Mouse (Mus musculus) central nervous system, embryonic 14 days (tissue): ENCODE measurements around the gene Mief1. TPM values are rescaled to one million over a fixed set of nuclear protein-coding genes. Genes with fewer than 3 reads are reported as not detected.

Experiments
- polyA plus RNA-seq: library from polyadenylated mRNA; depleted of rRNA; stranded (reverse); fragments of >200 nt; gene quantifications from 2 replicates; pipeline ENCODE4 v1.2.3, GENCODE M21; 2012; rRNA removed

Gene Mief1
- polyA plus RNA-seq, result 15.4 and 15.8 TPM in 2 replicates

DNA sequence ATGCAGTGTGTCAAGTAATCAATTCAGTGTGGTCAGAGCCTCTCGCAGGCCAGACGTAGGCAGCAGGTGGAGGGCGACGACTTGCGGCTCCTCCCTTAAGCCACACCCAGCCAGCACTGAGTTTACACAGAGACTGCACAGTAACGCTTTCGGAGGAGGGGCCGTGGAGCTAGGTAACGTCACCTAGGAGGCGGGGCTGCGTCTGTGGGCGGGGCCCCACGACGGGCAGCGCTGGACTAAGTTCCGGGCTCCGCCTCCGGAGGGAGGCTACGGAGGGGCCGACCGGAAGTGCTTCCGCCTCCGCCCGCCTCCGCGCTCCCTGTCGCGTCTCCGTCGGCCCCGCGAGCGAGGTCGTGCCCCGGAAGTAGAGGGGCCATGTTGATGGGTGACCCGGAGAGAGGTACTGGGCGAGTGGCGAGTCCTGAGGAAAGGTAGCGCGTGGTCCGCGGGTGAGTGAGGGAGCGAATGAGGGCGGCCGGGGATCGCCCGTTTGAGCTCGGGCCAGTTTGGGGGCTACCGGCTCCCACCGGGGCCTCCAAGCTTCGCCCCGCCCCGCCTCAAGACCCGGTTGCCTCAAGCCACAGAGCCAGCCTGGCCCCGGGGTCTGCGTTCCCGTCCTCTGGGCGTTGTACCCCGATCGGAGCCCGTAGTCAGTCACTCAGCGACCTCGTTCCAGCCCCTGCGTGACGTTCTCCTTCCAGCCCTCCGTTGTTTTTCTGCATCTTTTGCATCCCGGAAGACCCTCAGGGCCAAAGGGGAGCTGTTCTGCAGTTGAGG lies at the start of gene Mief1:
Mief1 (plus strand) TSS at position 286 of the 777 bp plus-strand sequence.

DNA sequence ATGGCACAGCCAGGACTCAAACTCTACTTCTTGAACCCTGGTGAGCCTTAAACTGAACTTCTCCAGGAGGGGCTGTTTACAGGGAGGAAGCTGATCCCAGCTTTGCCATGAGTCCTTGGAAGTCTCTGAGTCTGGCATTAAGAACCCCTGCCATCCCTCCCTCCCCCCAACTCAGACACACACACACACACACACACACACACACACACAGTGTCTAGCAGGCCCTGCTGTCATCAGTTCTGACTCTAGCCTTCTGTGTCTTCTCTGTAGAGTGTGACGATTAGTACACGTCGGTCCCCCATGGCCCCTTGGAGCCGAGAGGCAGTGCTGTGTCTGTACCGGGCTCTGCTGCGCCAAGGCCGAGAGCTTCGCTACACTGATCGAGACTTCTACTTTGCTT lies 1.7 kb downstream of the Mief1 start, which contains the start of gene AC140267.1:
AC140267.1 (plus strand) TSS at position 301 of the 400 bp plus-strand sequence.

DNA sequence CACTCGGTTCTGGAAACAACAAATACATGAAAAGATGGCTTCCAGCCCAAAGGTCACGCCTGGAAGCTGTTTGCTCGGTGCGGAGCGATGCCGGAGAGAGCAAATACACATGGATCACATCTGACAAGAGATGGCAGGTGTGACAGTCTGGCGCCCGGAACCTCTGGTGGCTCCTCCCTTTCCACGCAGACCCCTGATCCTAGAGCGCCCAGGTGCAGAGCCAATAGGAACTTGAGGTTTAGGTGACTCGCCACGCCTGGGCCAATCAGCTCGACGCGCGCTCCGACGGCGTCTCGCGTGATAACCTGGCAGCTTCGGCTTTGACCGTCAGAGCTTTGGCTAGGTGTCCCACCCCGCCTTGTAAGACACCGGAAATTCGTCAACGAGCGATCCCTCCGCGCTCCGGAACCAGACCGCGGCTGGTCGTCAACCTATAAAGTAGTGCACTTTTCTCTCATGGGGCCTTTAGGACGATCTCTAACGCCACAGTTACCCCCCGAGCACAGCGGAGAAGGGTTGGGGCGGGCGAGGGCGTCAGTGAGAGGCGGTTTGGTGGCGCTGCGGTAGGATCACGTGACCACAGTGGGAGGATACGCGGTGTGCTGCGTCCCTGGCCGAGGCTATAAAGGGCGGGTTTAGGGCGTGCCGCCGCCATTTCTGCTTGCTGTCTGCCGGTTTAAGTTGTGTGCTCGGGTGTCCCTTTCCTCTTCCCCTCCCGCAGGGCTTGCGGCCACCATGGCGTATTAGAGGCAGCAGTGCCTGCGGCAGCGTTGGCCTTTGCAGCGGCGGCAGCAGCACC lies 21.2 kb downstream of the Mief1 start, which contains the start of gene Atf4:
Atf4 (plus strand) TSS at position 338 of the 799 bp plus-strand sequence.

DNA sequence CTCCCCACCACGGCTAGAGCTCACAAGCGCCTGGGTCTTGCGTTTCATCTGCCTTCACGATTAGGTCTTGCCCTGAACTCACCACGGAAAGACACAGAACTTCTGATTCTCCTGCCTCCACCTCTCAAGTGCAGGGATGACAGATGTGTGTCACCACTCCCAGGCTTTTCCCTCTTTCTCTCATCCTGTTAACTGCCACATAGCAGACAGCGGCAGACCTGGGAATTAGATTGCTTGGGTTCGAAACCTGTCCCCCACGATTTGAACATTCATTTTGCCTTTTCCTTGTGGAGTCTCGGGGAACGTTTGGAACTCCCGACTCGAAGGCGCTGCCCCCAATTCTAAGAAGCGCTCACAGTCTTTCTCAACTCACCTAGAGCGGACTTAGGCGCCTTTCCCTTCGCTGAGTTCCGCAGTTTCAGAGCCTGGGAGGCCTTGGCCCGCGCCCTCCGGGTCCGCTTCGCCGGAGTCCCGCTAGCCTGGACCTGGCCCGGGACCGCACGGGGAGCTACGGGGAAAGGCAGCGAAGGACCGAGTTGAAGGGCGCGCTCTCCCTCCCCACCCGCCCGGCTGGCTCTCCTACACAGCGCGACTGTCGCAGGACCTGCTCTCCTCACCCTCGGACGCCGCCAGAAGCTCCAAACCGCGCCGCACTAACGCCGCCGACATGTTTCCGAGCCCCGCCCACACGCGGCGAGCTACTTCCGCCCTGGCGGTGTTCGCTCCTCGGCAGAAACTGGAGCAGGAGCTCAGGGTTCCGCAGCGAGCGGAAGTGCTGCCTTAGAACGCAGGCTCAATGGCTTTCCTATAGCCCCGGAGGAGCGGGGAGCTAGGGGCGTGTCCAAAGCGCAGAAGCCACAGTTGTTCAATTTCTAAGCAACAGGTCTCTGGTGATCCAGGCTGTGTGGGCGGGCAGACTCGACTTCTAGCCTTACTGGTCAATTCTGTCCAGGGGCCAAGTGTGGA lies 30.1 kb downstream of the Mief1 start, which contains the start of gene Rps19bp1:
Rps19bp1 (minus strand) TSS at position 706 of the 966 bp plus-strand sequence.

DNA sequence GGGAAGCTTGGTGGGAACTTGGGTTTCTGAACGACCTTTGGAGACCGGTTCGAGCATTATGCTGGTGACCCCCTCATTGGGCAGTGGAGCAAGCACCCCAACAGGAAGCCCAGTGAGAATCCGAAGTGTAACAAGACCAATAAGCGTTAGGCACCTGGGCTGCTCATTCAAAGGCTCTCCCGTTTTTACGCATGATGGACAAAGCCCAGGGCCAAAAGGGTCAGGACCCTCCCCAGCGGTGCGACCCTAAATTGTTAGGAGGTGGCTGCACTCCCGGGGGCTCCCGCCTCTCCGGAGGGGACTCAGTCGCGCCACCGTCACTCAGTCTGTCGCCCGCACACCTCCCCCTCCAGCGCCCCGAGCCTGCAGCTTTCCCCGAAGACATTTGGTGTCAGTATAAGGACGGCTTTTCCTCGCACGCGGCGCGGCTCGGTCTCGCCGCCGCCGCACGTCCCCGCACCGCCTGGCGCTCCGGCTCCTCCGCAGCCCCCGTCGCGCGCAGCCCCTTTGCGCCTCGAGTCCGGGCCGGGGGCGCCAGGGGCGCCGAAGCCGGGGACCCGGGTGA lies 53.1 kb downstream of the Mief1 start, which contains the start of gene Cacna1i:
Cacna1i (plus strand) TSS at position 388 of the 565 bp plus-strand sequence.

Other genes with a start within 250 kb of the Mief1 start
- gene Pdgfb, start 219.0 kb upstream of the Mief1 start, polyA plus RNA-seq, result 10.8 and 12.8 TPM in 2 replicates
- gene Syngr1, start 142.7 kb upstream of the Mief1 start, polyA plus RNA-seq, result 48.6 and 57.1 TPM in 2 replicates
- 1,038 and 1,063 TPM in 2 replicates for gene Rpl3, start 142.2 kb upstream of the Mief1 start, polyA plus RNA-seq
- gene Tab1, start 100.9 kb upstream of the Mief1 start, polyA plus RNA-seq, result 44.6 and 48.4 TPM in 2 replicates
- 41.9 and 43.1 TPM in 2 replicates for gene Mgat3, start 60.3 kb upstream of the Mief1 start, polyA plus RNA-seq
- not detected in 2 replicates for gene AC140267.1, start 1.8 kb downstream of the Mief1 start, polyA plus RNA-seq
- gene Atf4, start 21.2 kb downstream of the Mief1 start, polyA plus RNA-seq, result 252 and 295 TPM in 2 replicates
- 52.0 and 55.4 TPM in 2 replicates for gene Rps19bp1, start 30.3 kb downstream of the Mief1 start, polyA plus RNA-seq
- gene Cacna1i, start 53.2 kb downstream of the Mief1 start, polyA plus RNA-seq, result 3.1 and 3.2 TPM in 2 replicates